Mouse (Mus musculus): Measurements from ENCODE around the gene P2ry4. TPM values are rescaled to one million over a fixed set of nuclear protein-coding genes. Genes with fewer than 3 reads are reported as not detected.

The P2ry4 gene
- total and polyA plus RNA-seq, 3 experiments: not detected

GRCm38 (mm10) chrX:100571951-100572350 lies 22.7 kb downstream of the P2ry4 start, which contains the start of gene Awat1:
Gene Awat1, plus strand, starts transcription at chrX:100572251.
- Histone ChIP-seq H3K4me3 (no peak within 1 kb of the TSS), H3K4me1 (ENCODE audit: control insufficient read depth, insufficient read depth, low read length) (no peaks in the 10 kb centered on the region), H3K27me3 (ENCODE audit: control insufficient read depth, insufficient read depth, low read length) (no peaks in the 10 kb centered on the region), H3K79me2 (replicated peaks; ENCODE audit: control insufficient read depth, insufficient read depth, low read length) (no peaks in the 10 kb centered on the region), H3K36me3 (ENCODE audit: control insufficient read depth, insufficient read depth, low read length) (no peaks in the 10 kb centered on the region), H3K9ac (ENCODE audit: low read depth, low read length) (no peak within 1 kb of the TSS), H3K27ac (no peak within 1 kb of the TSS)
- TF ChIP-seq POLR2A (IDR thresholded peaks at IDR 0.05; ENCODE audit: insufficient read depth, low read depth, low read length): no peak
- WGBS: 69% methylated on average over 1 of the region's 1 CpGs
- no peak for DNase-seq
- intact Hi-C loops (cut with DNase I): no loop called here

GRCm38 (mm10) chrX:100565696-100566095 lies 29.0 kb downstream of the P2ry4 start:
- intact Hi-C loops (cut with DNase I): no loop called here
- no peak overlapping the region for H3K27ac ChIP-seq
- DNase-seq: no peak
- no peaks in the 10 kb centered on the region for H3K4me1 ChIP-seq (ENCODE audit: control insufficient read depth, insufficient read depth, low read length)
- H3K36me3 ChIP-seq (ENCODE audit: control insufficient read depth, insufficient read depth, low read length): no peaks in the 10 kb centered on the region
- H3K27me3 ChIP-seq (ENCODE audit: control insufficient read depth, insufficient read depth, low read length): no peaks in the 10 kb centered on the region
- TF ChIP-seq POLR2A (IDR thresholded peaks at IDR 0.05; ENCODE audit: insufficient read depth, low read depth, low read length) (no peak), EP300 (IDR thresholded peaks at IDR 0.05; ENCODE audit: insufficient read depth, low read depth, low read length) (no peak), CTCF (IDR thresholded peaks at IDR 0.05) (no peak)
- no peak overlapping the region for H3K9ac ChIP-seq (ENCODE audit: low read depth, low read length)
- H3K4me3 ChIP-seq: no peak overlapping the region
- H3K79me2 ChIP-seq (replicated peaks; ENCODE audit: control insufficient read depth, insufficient read depth, low read length): no peaks in the 10 kb centered on the region
- WGBS: 80% methylated on average over 3 of the region's 3 CpGs

DNA sequence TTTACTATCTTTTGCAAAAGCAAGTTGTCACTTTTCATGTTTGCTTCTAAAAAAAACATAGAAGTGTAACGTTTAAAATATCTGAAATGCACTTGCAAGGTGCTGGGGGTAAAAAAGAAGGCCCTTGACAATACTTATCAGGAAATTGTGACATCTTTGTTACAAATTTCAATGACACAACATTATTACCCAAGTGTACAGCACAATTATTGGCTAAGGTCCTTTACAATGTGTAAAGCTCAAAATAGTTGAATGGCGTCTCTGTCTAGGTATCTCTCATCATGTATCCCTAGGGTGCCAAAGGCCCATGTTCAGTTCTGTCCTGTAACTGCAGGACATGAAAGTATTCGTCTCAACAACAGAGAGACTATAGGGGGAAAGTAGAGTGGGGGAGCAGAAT lies 38.6 kb downstream of the P2ry4 start:
- DNase-seq: no peak
- intact Hi-C loops (cut with DNase I): no loop called here

More for the DNA sequence above, 38.6 kb downstream of the P2ry4 start:
- Histone ChIP-seq H3K36me3 (ENCODE audit: control insufficient read depth, insufficient read depth, low read length) (no peaks in the 10 kb centered on the region), H3K4me3 (no peak overlapping the region), H3K4me1 (ENCODE audit: control insufficient read depth, insufficient read depth, low read length) (no peaks in the 10 kb centered on the region), H3K27ac (no peak overlapping the region), H3K27me3 (ENCODE audit: control insufficient read depth, insufficient read depth, low read length) (no peaks in the 10 kb centered on the region), H3K79me2 (replicated peaks; ENCODE audit: control insufficient read depth, insufficient read depth, low read length) (no peaks in the 10 kb centered on the region), H3K9ac (ENCODE audit: low read depth, low read length) (no peak overlapping the region)
- no peak for TF ChIP-seq EP300 (IDR thresholded peaks at IDR 0.05; ENCODE audit: insufficient read depth, low read depth, low read length)
- TF ChIP-seq CTCF (IDR thresholded peaks at IDR 0.05): no peak
- no peak for TF ChIP-seq POLR2A (IDR thresholded peaks at IDR 0.05; ENCODE audit: insufficient read depth, low read depth, low read length)
- 72% methylated on average over 3 of the region's 3 CpGs for WGBS

Other genes starting within 250 kb of the P2ry4 start
- gene Otud6a, start 165.9 kb downstream of the P2ry4 start, total RNA-seq (2021): not detected
- gene Otud6a, start 165.9 kb downstream of the P2ry4 start, polyA plus RNA-seq (2012; rRNA removed): not detected in 2 replicates
- gene Awat2, start 152.2 kb downstream of the P2ry4 start, total RNA-seq (2021): not detected
- 0.12 TPM in 1 of 2 replicates, not detected in the other for gene Awat2, start 152.2 kb downstream of the P2ry4 start, polyA plus RNA-seq (2012; rRNA removed)
- 10 to 100 TPM; 34.9 to 41.9 TPM for gene Igbp1, start 100.6 kb downstream of the P2ry4 start, total RNA-seq (2021)
- gene Igbp1, start 100.6 kb downstream of the P2ry4 start, polyA plus RNA-seq (2012; rRNA removed): 18.7 and 33.8 TPM in 2 replicates
- gene Dgat2l6, start 70.0 kb downstream of the P2ry4 start, total RNA-seq (2021): not detected
- not detected in 2 replicates for gene Dgat2l6, start 70.0 kb downstream of the P2ry4 start, polyA plus RNA-seq (2012; rRNA removed)
- not detected for gene Awat1, start 22.6 kb downstream of the P2ry4 start, total RNA-seq (2021)
- gene Awat1, start 22.6 kb downstream of the P2ry4 start, polyA plus RNA-seq (2012; rRNA removed): not detected in 2 replicates
- gene Arr3, start 10.6 kb upstream of the P2ry4 start, total RNA-seq (2021): not detected
- not detected in 2 replicates for gene Arr3, start 10.6 kb upstream of the P2ry4 start, polyA plus RNA-seq (2012; rRNA removed)
- under 1 TPM; 0.23 to 0.45 TPM for gene Kif4, start 30.9 kb upstream of the P2ry4 start, total RNA-seq (2021)
- 0.16 and 0.18 TPM in 2 replicates for gene Kif4, start 30.9 kb upstream of the P2ry4 start, polyA plus RNA-seq (2012; rRNA removed)
- gene Pdzd11, start 31.7 kb upstream of the P2ry4 start, total RNA-seq (2021): 10 to 100 TPM; 21.4 to 26.2 TPM
- gene Pdzd11, start 31.7 kb upstream of the P2ry4 start, polyA plus RNA-seq (2012; rRNA removed): 18.3 and 29.1 TPM in 2 replicates
- not detected for gene Gdpd2, start 135.0 kb upstream of the P2ry4 start, total RNA-seq (2021)
- 0.15 and 0.68 TPM in 2 replicates for gene Gdpd2, start 135.0 kb upstream of the P2ry4 start, polyA plus RNA-seq (2012; rRNA removed)
- 1 to 10 TPM; 2.6 to 2.7 TPM for gene Dlg3, start 172.9 kb upstream of the P2ry4 start, total RNA-seq (2021)
- 3.0 and 5.8 TPM in 2 replicates for gene Dlg3, start 172.9 kb upstream of the P2ry4 start, polyA plus RNA-seq (2012; rRNA removed)

Measured in heart, adult 2 months (tissue).